Mouse (Mus musculus) cerebral cortex, adult 2 months (tissue): Measurements from ENCODE around the gene Cct2.

ENCODE experiments used
- WGBS: fragments of 180-500 bp; shearing (Covaris S2); methylation state at CpG from one replicate; pipeline ENCODE4 v1.1.7; 2018; 5-methylcytosine and 5-hydroxymethylcytosine counted together

Cct2 gene

GRCm38 (mm10) chr10:117049253-117049652, 14.4 kb downstream of the Cct2 start:
- WGBS, result 66% methylated on average over 4 of the region's 4 CpGs

- 55% methylated on average over 40 of the region's 40 CpGs for WGBS
Observed at GRCm38 (mm10) chr10:117045175-117046056, 18.2 kb downstream of the Cct2 start, which contains the start of gene Lrrc10. Gene Lrrc10, plus strand, starts transcription at chr10:117045341.

- WGBS, result 45% methylated on average over 16 of the region's 16 CpGs
Observed at GRCm38 (mm10) chr10:117043497-117044166, 20.0 kb downstream of the Cct2 start.

- 79% methylated on average over 14 of the region's 14 CpGs for WGBS
Observed at GRCm38 (mm10) chr10:117042295-117042694, 21.3 kb downstream of the Cct2 start.

GRCm38 (mm10) chr10:117040355-117040754, 23.3 kb downstream of the Cct2 start:
- WGBS, result 61% methylated on average over 6 of the region's 6 CpGs

- 14% methylated on average over 8 of the region's 8 CpGs for WGBS
Observed at GRCm38 (mm10) chr10:117033785-117034184, 29.8 kb downstream of the Cct2 start.

GRCm38 (mm10) chr10:117031160-117031559, 32.5 kb downstream of the Cct2 start:
- WGBS, result 97% methylated on average over 3 of the region's 3 CpGs

- 69% methylated on average over 8 of the region's 8 CpGs for WGBS
Observed at GRCm38 (mm10) chr10:117026176-117026575, 37.4 kb downstream of the Cct2 start.

GRCm38 (mm10) chr10:117023693-117024092, 39.9 kb downstream of the Cct2 start:
- 57% methylated on average over 16 of the region's 16 CpGs for WGBS

GRCm38 (mm10) chr10:117021020-117021754, 42.4 kb downstream of the Cct2 start:
- whole genome bisulfite sequencing, result 62% methylated on average over 21 of the region's 21 CpGs

GRCm38 (mm10) chr10:117018281-117018840, 45.3 kb downstream of the Cct2 start:
- 70% methylated on average over 7 of the region's 7 CpGs for WGBS

- 44% methylated on average over 5 of the region's 5 CpGs for WGBS
Observed at GRCm38 (mm10) chr10:117014565-117014964, 49.0 kb downstream of the Cct2 start.

- 24% methylated on average over 12 of the region's 12 CpGs for WGBS
Observed at GRCm38 (mm10) chr10:117013689-117014390, 49.8 kb downstream of the Cct2 start.

- 85% methylated on average over 8 of the region's 8 CpGs for WGBS
Observed at GRCm38 (mm10) chr10:117011047-117011446, 52.6 kb downstream of the Cct2 start.

- WGBS, result 92% methylated on average over 6 of the region's 6 CpGs
Observed at GRCm38 (mm10) chr10:117009691-117010090, 53.9 kb downstream of the Cct2 start.

- WGBS, result 62% methylated on average over 12 of the region's 12 CpGs
Observed at GRCm38 (mm10) chr10:117005707-117006464, 57.7 kb downstream of the Cct2 start.

GRCm38 (mm10) chr10:117004695-117005094, 58.9 kb downstream of the Cct2 start:
- 81% methylated on average over 5 of the region's 5 CpGs for WGBS
